Mouse (Mus musculus): ENCODE measurements around the gene Klf2.

- TF ChIP-seq GATA1 (IDR thresholded peaks at IDR 0.05; ENCODE audit: low read length) (no peak), TAL1 (IDR thresholded peaks at IDR 0.05; ENCODE audit: low read length) (no peak)
Observed at GRCm38 (mm10) chr8:72337034-72337433, 18.2 kb downstream of the Klf2 start.

Data from erythroblast, embryonic 14.5 days (primary cell).